Mouse (Mus musculus): ENCODE measurements around the gene Flvcr2. TPM values are rescaled to one million over a fixed set of nuclear protein-coding genes. Genes with fewer than 3 reads are reported as not detected.

Flvcr2 gene
- polyA plus RNA-seq, 1 experiment from 2014 or later: 0.04 TPM

DNA sequence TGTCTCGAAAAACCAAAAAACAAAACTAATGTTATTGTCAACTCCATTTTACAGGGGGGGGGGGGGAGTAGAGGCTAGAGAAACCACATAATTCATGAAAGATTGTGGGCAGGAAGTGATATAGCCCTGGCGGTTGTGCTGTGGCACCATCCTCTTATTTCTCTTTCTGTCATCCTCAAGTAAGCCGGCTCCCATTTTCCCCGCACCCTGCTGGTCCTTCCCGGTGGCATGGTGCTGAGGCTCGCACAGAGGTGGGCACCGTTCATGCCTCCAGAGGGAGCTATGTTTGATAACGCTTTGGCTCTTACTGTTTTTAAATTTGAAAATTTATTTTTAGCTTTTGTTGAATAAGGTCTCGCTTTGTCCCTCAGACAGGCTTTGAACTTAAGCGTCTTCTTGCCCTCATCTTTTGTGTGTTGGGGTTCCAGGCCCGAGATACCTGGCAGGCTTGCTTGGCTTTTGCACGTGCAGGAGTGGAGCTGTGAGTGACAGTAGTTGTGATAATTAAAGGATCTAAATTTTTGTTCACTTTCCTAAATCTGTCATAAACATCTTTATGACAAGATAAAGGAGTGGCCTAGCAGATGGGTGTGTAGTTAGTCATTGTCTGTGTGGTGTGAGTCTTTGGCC, 93.1 kb downstream of the Flvcr2 start:
- Histone ChIP-seq H3K79me2 (ENCODE audit: inconsistent target) (no peaks in the 10 kb centered on the region), H3K36me3 (ENCODE audit: inconsistent target) (no peaks in the 10 kb centered on the region), H3K27ac (no peak overlapping the region), H3K4me3 (ENCODE audit: inconsistent target) (no peak overlapping the region)
- 75% methylated on average over 12 of the region's 12 CpGs for WGBS (ENCODE audit: missing documents)

DNA sequence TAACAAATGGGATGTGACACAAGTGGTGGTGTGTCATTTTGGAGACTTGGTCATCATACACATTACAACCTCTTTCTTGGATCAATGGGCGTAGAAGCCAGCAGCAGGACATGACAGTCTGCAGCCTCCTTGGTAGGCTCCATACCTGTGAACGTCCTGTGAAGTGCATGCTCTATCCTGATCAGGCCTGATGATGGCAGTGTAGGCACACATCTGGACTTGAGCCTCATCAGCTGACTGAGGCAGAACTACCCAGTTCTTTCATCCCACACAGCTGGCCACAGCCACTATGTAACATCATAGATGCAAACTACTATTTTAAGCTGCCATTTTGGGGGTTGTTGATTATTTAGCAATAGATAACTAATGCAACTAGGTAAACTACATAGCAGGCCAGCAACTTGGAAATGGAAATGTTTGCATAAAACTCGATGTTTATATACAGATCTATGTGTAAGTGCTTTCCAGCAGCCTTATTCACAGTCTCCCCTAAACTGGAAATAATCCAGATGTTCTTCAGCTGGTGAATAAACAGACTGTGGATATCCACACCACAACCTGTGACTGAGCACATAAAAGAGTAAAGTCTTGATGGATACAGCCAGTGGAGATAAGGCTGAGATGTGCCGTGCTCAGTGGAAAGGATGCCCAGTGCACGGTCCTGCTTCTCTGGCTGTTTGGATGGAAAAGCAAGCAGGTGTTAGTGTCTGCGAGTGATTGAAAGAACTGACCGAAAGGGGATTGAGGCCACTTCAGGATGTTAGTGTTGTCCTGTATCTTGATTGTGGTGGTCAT, 102.0 kb downstream of the Flvcr2 start:
- WGBS (ENCODE audit: missing documents): 89% methylated on average over 7 of the region's 7 CpGs
- Histone ChIP-seq H3K36me3 (ENCODE audit: inconsistent target) (no peaks in the 10 kb centered on the region), H3K4me3 (ENCODE audit: inconsistent target) (no peak overlapping the region), H3K79me2 (ENCODE audit: inconsistent target) (no peaks in the 10 kb centered on the region), H3K27ac (no peak overlapping the region)

- H3K4me3 ChIP-seq (ENCODE audit: inconsistent target): no peak overlapping the region
- H3K27ac ChIP-seq: no peak overlapping the region
- H3K36me3 ChIP-seq (ENCODE audit: inconsistent target): no peaks in the 10 kb centered on the region
- no peaks in the 10 kb centered on the region for H3K79me2 ChIP-seq (ENCODE audit: inconsistent target)
- 98% methylated on average over 8 of the region's 8 CpGs for WGBS (ENCODE audit: missing documents)
These were observed 104.3 kb downstream of the Flvcr2 start for GRCm38 (mm10) chr12:85850661-85851060.

DNA sequence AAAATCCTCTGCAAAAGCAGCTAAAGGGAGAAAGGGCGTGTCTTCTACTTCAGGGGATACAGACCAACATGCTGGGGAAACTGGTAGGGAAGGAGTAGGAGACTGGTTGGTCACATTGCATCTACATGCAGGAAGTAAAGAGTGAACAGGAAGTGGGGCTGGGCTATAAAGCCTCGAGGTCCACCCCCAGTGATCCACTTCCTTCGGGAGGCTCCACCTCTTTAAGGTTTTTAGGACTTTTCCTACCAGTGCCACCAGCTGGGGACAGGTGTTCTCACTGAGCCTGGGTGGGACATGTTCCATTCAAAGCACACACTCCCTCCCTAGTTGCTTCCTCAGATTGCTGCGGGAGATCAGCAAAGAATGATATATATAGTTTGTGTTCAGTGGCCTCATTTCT, 107.5 kb downstream of the Flvcr2 start:
- Histone ChIP-seq H3K36me3 (ENCODE audit: inconsistent target) (no peaks in the 10 kb centered on the region), H3K27ac (no peak overlapping the region), H3K4me3 (ENCODE audit: inconsistent target) (no peak overlapping the region), H3K79me2 (ENCODE audit: inconsistent target) (no peaks in the 10 kb centered on the region)
- WGBS (ENCODE audit: missing documents): 67% methylated on average over 4 of the region's 4 CpGs

GRCm38 (mm10) chr12:85854271-85854670, 107.9 kb downstream of the Flvcr2 start:
- Histone ChIP-seq H3K36me3 (ENCODE audit: inconsistent target) (no peaks in the 10 kb centered on the region), H3K4me3 (ENCODE audit: inconsistent target) (no peak overlapping the region), H3K27ac (no peak overlapping the region), H3K79me2 (ENCODE audit: inconsistent target) (no peaks in the 10 kb centered on the region)
- 100% methylated on average over 1 of the region's 1 CpGs for WGBS (ENCODE audit: missing documents)

GRCm38 (mm10) chr12:85857300-85857699, 111.0 kb downstream of the Flvcr2 start:
- 96% methylated on average over 7 of the region's 7 CpGs for WGBS (ENCODE audit: missing documents)
- Histone ChIP-seq H3K27ac (no peak overlapping the region), H3K4me3 (ENCODE audit: inconsistent target) (no peak overlapping the region), H3K79me2 (ENCODE audit: inconsistent target) (no peaks in the 10 kb centered on the region), H3K36me3 (ENCODE audit: inconsistent target) (no peaks in the 10 kb centered on the region)

DNA sequence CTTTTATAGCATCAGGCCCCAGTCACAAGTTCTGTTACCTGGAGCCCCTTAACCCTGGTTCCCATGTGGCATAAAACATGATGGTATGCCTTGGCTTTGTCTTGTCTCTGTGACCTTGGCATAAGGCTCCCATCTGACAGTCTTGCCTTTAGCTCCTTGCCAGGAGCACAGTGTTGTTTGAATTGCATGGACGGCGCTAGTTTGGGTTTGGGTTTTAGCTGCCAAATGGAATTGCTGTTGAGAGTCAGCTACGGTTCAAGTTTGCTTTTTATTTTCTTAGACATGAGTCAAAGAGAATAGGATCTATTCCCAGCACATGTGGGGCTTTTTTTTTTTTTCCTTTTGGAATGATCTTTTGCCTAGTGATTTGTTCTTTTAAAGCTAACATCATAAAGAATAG, 112.8 kb downstream of the Flvcr2 start:
- H3K36me3 ChIP-seq (ENCODE audit: inconsistent target): no peaks in the 10 kb centered on the region
- 100% methylated on average over 3 of the region's 3 CpGs for WGBS (ENCODE audit: missing documents)
- no peaks in the 10 kb centered on the region for H3K79me2 ChIP-seq (ENCODE audit: inconsistent target)

GRCm38 (mm10) chr12:85859511-85860189, 113.3 kb downstream of the Flvcr2 start:
- WGBS (ENCODE audit: missing documents): 98% methylated on average over 3 of the region's 3 CpGs
- H3K36me3 ChIP-seq (ENCODE audit: inconsistent target): no peaks in the 10 kb centered on the region

More for the DNA sequence above, 112.8 kb downstream of the Flvcr2 start:
- Histone ChIP-seq H3K4me3 (ENCODE audit: inconsistent target) (no peak overlapping the region), H3K27ac (no peak overlapping the region)

DNA sequence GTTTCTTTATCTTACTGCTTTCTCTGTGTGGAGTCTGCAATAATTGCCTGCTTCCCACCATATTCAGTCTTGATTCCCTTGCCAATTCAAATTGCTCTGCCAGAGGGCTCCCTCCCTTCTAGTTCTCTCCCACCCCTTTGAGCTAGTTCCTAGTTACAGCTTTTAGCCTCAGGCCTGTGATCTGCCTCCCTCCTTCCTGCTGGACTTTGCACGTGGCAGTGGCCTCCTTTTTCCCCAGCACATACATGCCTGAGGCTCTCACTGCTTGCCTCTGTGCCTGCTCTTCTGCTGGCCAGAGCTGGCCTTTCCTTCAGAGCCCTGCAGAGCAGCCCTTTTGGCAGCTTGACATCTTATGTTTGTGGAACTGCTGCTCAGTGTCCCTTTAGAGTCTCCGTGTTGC, 116.2 kb downstream of the Flvcr2 start:
- H3K4me3 ChIP-seq (ENCODE audit: inconsistent target): no peak overlapping the region
- H3K79me2 ChIP-seq (ENCODE audit: inconsistent target): no peaks in the 10 kb centered on the region
- WGBS (ENCODE audit: missing documents): 74% methylated on average over 2 of the region's 2 CpGs
- H3K36me3 ChIP-seq (ENCODE audit: inconsistent target): no peaks in the 10 kb centered on the region
- no peak overlapping the region for H3K27ac ChIP-seq

More at GRCm38 (mm10) chr12:85859511-85860189, 113.3 kb downstream of the Flvcr2 start:
- no peak overlapping the region for H3K27ac ChIP-seq
- no peaks in the 10 kb centered on the region for H3K79me2 ChIP-seq (ENCODE audit: inconsistent target)
- H3K4me3 ChIP-seq (ENCODE audit: inconsistent target): no peak overlapping the region

Other genes starting within 250 kb of the Flvcr2 start
- 7.6 to 16.1 TPM (median 12.0 TPM) in 3 replicates for gene Jdp2, start 147.5 kb upstream of the Flvcr2 start, polyA plus RNA-seq (2018)
- 11.9 to 29.8 TPM (median 21.9 TPM) in 3 replicates for gene Batf, start 59.9 kb upstream of the Flvcr2 start, polyA plus RNA-seq (2018)
- gene Erg28, start 78.0 kb downstream of the Flvcr2 start, polyA plus RNA-seq (2018): 33.1 to 50.4 TPM (median 49.4 TPM) in 3 replicates
- gene Ttll5, start 78.1 kb downstream of the Flvcr2 start, polyA plus RNA-seq (2018): 4.9 to 6.7 TPM (median 5.0 TPM) in 3 replicates